Mouse (Mus musculus): ENCODE measurements at regions not wholly inside any gene's neighbourhood (a gene's known extent, or its start where the extent isn't known, plus 50 kb on each side); places are given as distances from the start of the nearest gene placed in this dataset.

DNA sequence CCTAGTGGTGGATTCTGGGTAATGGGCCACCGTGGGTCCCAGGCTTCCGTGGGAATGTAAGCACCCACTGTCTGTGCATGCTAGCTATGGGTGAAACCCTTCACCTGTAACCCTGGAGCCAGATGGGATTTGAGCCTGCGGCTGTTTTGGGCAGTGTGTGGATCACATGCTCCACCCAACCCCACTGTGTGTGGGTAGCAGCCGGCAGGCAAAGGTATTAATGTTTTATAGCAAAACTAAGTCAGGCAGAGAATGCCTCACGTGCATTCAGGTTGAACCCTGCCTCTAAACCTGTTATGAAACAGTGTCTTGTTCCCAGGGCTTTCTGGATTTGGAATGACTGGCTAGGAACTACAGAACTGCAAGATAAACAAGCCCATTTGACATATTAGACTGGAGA lies 66.0 kb downstream of the Gadd45g start:
- no peaks in the 10 kb centered on the region for H3K4me1 ChIP-seq (ENCODE audit: control insufficient read depth)
- peaks cover 14% of the 10 kb centered on the region for H3K27me3 ChIP-seq (ENCODE audit: control insufficient read depth)
- TF ChIP-seq GATA1 (IDR thresholded peaks at IDR 0.05; ENCODE audit: low read length) (no peak), TAL1 (IDR thresholded peaks at IDR 0.05; ENCODE audit: low read length) (no peak)
- no peaks in the 10 kb centered on the region for H3K36me3 ChIP-seq (ENCODE audit: control insufficient read depth)
- no peak overlapping the region for H3K4me3 ChIP-seq (replicated peaks)
- no peaks in the 10 kb centered on the region for H3K9me3 ChIP-seq (ENCODE audit: control insufficient read depth, low read length)

- H3K4me1 ChIP-seq (ENCODE audit: control insufficient read depth) = no peaks in the 10 kb centered on the region
- no peak for TF ChIP-seq TAL1 (IDR thresholded peaks at IDR 0.05; ENCODE audit: low read length)
- TF ChIP-seq GATA1 (IDR thresholded peaks at IDR 0.05; ENCODE audit: low read length) = no peak
- H3K36me3 ChIP-seq (ENCODE audit: control insufficient read depth) = no peaks in the 10 kb centered on the region
- no peaks in the 10 kb centered on the region for H3K9me3 ChIP-seq (ENCODE audit: control insufficient read depth, low read length)
- H3K4me3 ChIP-seq (replicated peaks) = no peak overlapping the region
- peaks cover 17% of the 10 kb centered on the region for H3K27me3 ChIP-seq (ENCODE audit: control insufficient read depth)
Measured at GRCm38 (mm10) chr13:51912994-51913393, 66.5 kb downstream of the Gadd45g start.

DNA sequence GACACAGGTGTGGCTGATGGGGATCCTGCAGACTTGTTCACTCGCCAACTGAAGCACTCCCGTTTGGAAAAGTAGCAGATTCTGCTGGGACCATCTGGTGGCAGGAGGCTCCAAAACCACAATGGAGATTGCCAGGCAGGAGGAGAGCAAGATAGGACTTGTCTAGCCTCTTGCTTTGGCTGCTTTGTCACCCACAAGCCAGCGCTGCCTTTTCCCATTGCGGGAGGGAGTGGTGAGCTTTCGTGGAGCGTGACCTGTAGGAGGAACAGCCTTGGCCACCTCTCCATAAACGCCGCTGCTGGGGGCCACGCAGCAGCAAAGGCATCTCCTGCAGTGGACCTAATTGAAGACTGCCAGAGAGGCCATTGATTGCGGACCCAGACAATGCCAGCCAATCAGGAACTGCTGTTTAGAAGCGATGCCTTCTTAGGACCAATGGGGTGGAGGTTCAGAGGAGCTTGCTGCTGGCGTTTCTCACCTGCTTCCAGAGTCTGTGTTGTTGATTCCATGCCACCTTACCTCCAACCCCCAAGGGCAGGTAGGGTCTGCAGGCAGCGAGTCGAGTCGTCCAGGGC lies 70.3 kb downstream of the Gadd45g start:
- Histone ChIP-seq H3K9me3 (ENCODE audit: control insufficient read depth, low read length) (no peaks in the 10 kb centered on the region), H3K27me3 (ENCODE audit: control insufficient read depth) (peaks cover 35% of the 10 kb centered on the region), H3K4me3 (replicated peaks) (no peak overlapping the region), H3K4me1 (ENCODE audit: control insufficient read depth) (peaks cover 4% of the 10 kb centered on the region), H3K36me3 (ENCODE audit: control insufficient read depth) (no peaks in the 10 kb centered on the region)
- TF ChIP-seq GATA1 (IDR thresholded peaks at IDR 0.05; ENCODE audit: low read length) (no peak), TAL1 (IDR thresholded peaks at IDR 0.05; ENCODE audit: low read length) (no peak)

DNA sequence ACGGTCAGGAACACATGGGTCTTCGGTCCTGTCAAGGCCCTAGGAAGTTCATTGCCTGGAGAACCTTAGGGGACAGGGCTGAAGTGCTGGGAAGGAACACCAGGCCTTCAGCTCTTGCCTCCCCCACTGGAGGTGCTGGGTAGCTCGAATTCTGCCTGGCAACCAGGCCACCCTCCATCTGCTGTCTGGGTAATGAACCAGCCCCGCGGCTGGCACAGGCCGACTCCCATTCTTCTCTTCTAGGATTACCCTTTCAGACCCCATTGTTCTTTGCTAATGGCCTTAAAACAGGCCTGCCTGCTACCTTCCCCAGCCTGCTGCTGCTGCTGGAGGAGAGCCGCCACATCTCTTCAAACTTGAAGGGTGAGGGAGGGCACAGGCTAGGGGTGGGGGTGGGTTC lies 71.2 kb downstream of the Gadd45g start:
- Histone ChIP-seq H3K36me3 (ENCODE audit: control insufficient read depth) (no peaks in the 10 kb centered on the region), H3K9me3 (ENCODE audit: control insufficient read depth, low read length) (no peaks in the 10 kb centered on the region), H3K4me1 (ENCODE audit: control insufficient read depth) (peaks cover 4% of the 10 kb centered on the region), H3K27me3 (ENCODE audit: control insufficient read depth) (peaks cover 35% of the 10 kb centered on the region), H3K4me3 (replicated peaks) (no peak overlapping the region)
- no peak for TF ChIP-seq TAL1 (IDR thresholded peaks at IDR 0.05; ENCODE audit: low read length)

DNA sequence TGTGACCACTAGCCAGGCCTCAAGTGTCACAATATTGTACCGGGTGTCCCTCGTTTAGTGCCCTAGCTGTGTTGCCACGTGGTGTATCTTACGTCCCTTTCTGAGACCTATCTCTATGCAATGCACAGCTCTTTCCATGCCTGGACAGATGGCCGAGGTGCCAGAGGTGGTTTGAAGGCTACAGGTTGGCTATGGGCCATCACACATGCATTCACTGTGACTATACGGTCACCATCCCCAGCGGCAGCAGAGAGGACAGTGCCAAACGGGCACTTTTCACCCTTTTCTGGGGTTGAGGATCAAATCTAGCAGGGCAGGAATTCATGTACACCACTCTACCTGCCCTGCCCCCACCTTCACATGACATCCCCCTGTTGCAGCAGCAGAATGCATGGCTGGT lies 71.6 kb downstream of the Gadd45g start:
- Histone ChIP-seq H3K27me3 (ENCODE audit: control insufficient read depth) (peaks cover 35% of the 10 kb centered on the region), H3K4me1 (ENCODE audit: control insufficient read depth) (peaks cover 4% of the 10 kb centered on the region), H3K4me3 (replicated peaks) (no peak overlapping the region), H3K9me3 (ENCODE audit: control insufficient read depth, low read length) (no peaks in the 10 kb centered on the region), H3K36me3 (ENCODE audit: control insufficient read depth) (no peaks in the 10 kb centered on the region)
- no peak for TF ChIP-seq TAL1 (IDR thresholded peaks at IDR 0.05; ENCODE audit: low read length)
- TF ChIP-seq GATA1 (IDR thresholded peaks at IDR 0.05; ENCODE audit: low read length) = no peak

GRCm38 (mm10) chr13:51918781-51919170 lies 72.3 kb downstream of the Gadd45g start:
- TF ChIP-seq GATA1 (IDR thresholded peaks at IDR 0.05; ENCODE audit: low read length) = no peak
- no peak for TF ChIP-seq TAL1 (IDR thresholded peaks at IDR 0.05; ENCODE audit: low read length)
- Histone ChIP-seq H3K27me3 (ENCODE audit: control insufficient read depth) (peaks cover 34% of the 10 kb centered on the region), H3K36me3 (ENCODE audit: control insufficient read depth) (no peaks in the 10 kb centered on the region), H3K4me3 (replicated peaks) (no peak overlapping the region), H3K9me3 (ENCODE audit: control insufficient read depth, low read length) (no peaks in the 10 kb centered on the region), H3K4me1 (ENCODE audit: control insufficient read depth) (peaks cover 4% of the 10 kb centered on the region)

GRCm38 (mm10) chr13:51919171-51919793 lies 72.8 kb downstream of the Gadd45g start:
- TF ChIP-seq TAL1 (IDR thresholded peaks at IDR 0.05; ENCODE audit: low read length) (no peak), GATA1 (IDR thresholded peaks at IDR 0.05; ENCODE audit: low read length) (no peak)
- no peak overlapping the region for H3K4me3 ChIP-seq (replicated peaks)
- H3K27me3 ChIP-seq (ENCODE audit: control insufficient read depth) = peaks cover 30% of the 10 kb centered on the region

GRCm38 (mm10) chr13:51919937-51920336 lies 73.5 kb downstream of the Gadd45g start:
- H3K36me3 ChIP-seq (ENCODE audit: control insufficient read depth) = no peaks in the 10 kb centered on the region
- no peak overlapping the region for H3K4me3 ChIP-seq (replicated peaks)
- H3K4me1 ChIP-seq (ENCODE audit: control insufficient read depth) = peaks cover 4% of the 10 kb centered on the region
- no peaks in the 10 kb centered on the region for H3K9me3 ChIP-seq (ENCODE audit: control insufficient read depth, low read length)
- TF ChIP-seq GATA1 (IDR thresholded peaks at IDR 0.05; ENCODE audit: low read length) (no peak), TAL1 (IDR thresholded peaks at IDR 0.05; ENCODE audit: low read length) (no peak)
- peaks cover 30% of the 10 kb centered on the region for H3K27me3 ChIP-seq (ENCODE audit: control insufficient read depth)

More at GRCm38 (mm10) chr13:51919171-51919793, 72.8 kb downstream of the Gadd45g start:
- Histone ChIP-seq H3K36me3 (ENCODE audit: control insufficient read depth) (no peaks in the 10 kb centered on the region), H3K4me1 (ENCODE audit: control insufficient read depth) (peaks cover 4% of the 10 kb centered on the region), H3K9me3 (ENCODE audit: control insufficient read depth, low read length) (no peaks in the 10 kb centered on the region)

- peaks cover 30% of the 10 kb centered on the region for H3K27me3 ChIP-seq (ENCODE audit: control insufficient read depth)
- H3K9me3 ChIP-seq (ENCODE audit: control insufficient read depth, low read length) = no peaks in the 10 kb centered on the region
- no peak for TF ChIP-seq TAL1 (IDR thresholded peaks at IDR 0.05; ENCODE audit: low read length)
- TF ChIP-seq GATA1 (IDR thresholded peaks at IDR 0.05; ENCODE audit: low read length) = no peak
- no peak overlapping the region for H3K4me3 ChIP-seq (replicated peaks)
- no peaks in the 10 kb centered on the region for H3K36me3 ChIP-seq (ENCODE audit: control insufficient read depth)
- peaks cover 4% of the 10 kb centered on the region for H3K4me1 ChIP-seq (ENCODE audit: control insufficient read depth)
Measured at GRCm38 (mm10) chr13:51920511-51921351, 74.3 kb downstream of the Gadd45g start.

All from erythroblast, embryonic 14.5 days (primary cell).